Mouse (Mus musculus) intestine, embryonic 16.5 days (tissue): ENCODE measurements around the gene Gm10153. TPM values are rescaled to one million over a fixed set of nuclear protein-coding genes. Genes with fewer than 3 reads are reported as not detected.
"Not testable (repeated sequence)": the region's sequence is repeated elsewhere in the genome, so short reads cannot be mapped to it uniquely, and the experiment has no call there.

ENCODE experiments used
- ATAC-seq: fragments of 200-750 bp; cut with Nextera tagmentation; 2 replicates; pipeline ENCODE4 v1.8.0; 2017; ENCODE audit warnings: moderate TSS enrichment, moderate library complexity
- H3K27ac ChIP-seq: fragments of 300-500 bp; sonication (generic); 2 replicates; pipeline ENCODE4 v1.5.1; 2014; ENCODE audit warnings: mild to moderate bottlenecking, low read length
- H3K27me3 ChIP-seq: fragments of 300-500 bp; sonication (generic); replicated peaks from 2 replicates; pipeline ENCODE4 v1.6.1; 2014; ENCODE audit warnings: low read length, control low read depth, mixed read lengths; ENCODE audit not compliant: control insufficient read depth, insufficient read depth
- H3K36me3 ChIP-seq: fragments of 300-500 bp; sonication (generic); 2 replicates; pipeline ENCODE4 v1.6.1; 2014; ENCODE audit warnings: low read length, control low read depth; ENCODE audit not compliant: control insufficient read depth, insufficient read depth
- H3K4me1 ChIP-seq: fragments of 300-500 bp; sonication (generic); 2 replicates; pipeline ENCODE4 v1.6.1; 2014; ENCODE audit warnings: low read length, control low read depth, mixed read lengths; ENCODE audit not compliant: control insufficient read depth, insufficient read depth
- H3K4me2 ChIP-seq: fragments of 300-500 bp; sonication (generic); 2 replicates; pipeline ENCODE4 v1.6.1; 2014; ENCODE audit warnings: low read depth, low read length, control low read depth
- H3K4me3 ChIP-seq: fragments of 300-500 bp; sonication (generic); 2 replicates; pipeline ENCODE4 v1.5.1; 2014; ENCODE audit warnings: mild to moderate bottlenecking, low read length
- H3K9ac ChIP-seq: fragments of 300-500 bp; sonication (generic); 2 replicates; pipeline ENCODE4 v1.6.1; 2014; ENCODE audit warnings: low read depth, low read length
- H3K9me3 ChIP-seq: fragments of 300-500 bp; sonication (generic); 2 replicates; pipeline ENCODE4 v1.6.1; 2016; ENCODE audit warnings: low read length, control low read depth; ENCODE audit not compliant: control insufficient read depth
- WGBS: fragments of 180-500 bp; shearing (Covaris S2); extraction: QIAGEN DNeasy Blood & Tissue Kit; methylation state at CpG from one replicate; pipeline ENCODE4 v1.1.7; 2014; 5-methylcytosine and 5-hydroxymethylcytosine counted together
- polyA plus RNA-seq: library from polyadenylated mRNA; unstranded; fragments of >200 nt; fragmentation: Nextera tagmentation; extraction: Ambion mirVana; gene quantifications from 2 replicates; pipeline ENCODE4 v1.2.1, GENCODE M21; 2015

The Gm10153 gene
- polyA plus RNA-seq, 1 experiment from 2014 or later = not detected

DNA sequence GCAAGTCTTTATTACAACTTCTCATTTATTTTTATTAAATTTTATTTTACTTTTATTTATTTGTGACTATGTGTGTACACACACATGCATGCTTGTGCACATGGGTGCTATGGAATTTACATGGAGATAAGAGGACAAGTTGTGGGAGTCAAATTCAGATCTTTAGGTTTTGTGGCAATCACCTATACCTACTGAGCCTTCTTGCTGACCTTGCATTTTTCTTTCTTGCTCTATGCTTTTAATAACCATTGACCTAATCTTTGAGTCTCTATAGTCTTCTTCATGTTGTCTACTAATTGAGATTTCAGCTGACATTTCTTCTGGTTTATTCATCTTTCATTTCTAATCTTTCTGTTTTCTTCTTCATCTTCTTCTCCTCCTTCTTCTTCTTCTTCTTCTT is 41.6 kb downstream of the Gm10153 start:
- no peak overlapping the region for H3K4me3 ChIP-seq
- ATAC-seq = no peak
- no peaks in the 10 kb centered on the region for H3K36me3 ChIP-seq
- H3K9ac ChIP-seq = no peak overlapping the region
- H3K9me3 ChIP-seq = no peaks in the 10 kb centered on the region
- H3K4me1 ChIP-seq = no peaks in the 10 kb centered on the region
- no peak overlapping the region for H3K4me2 ChIP-seq
- H3K27me3 ChIP-seq = no peaks in the 10 kb centered on the region
- no peak overlapping the region for H3K27ac ChIP-seq

DNA sequence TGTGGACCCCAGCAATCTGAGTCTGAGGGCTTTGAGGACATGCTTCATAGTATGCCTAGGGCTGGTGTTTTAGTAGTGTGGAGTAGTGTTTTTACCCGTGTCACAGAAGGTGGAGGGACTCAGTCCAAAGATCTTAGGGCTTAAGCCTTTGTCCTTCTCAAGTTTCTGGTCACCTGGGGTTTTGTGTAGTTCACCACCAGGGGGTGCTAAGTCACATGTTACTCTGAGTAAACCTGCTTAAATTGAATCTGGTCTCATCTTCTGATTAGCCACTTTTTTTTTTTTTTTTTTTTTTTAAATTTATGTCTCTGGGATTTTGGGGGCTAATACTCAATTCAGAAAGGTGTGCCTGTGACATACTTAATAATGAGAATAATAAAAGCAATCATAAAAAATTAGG is 44.2 kb downstream of the Gm10153 start:
- Histone ChIP-seq H3K36me3 (no peaks in the 10 kb centered on the region), H3K4me2 (no peak overlapping the region), H3K27ac (no peak overlapping the region), H3K4me1 (no peaks in the 10 kb centered on the region), H3K27me3 (no peaks in the 10 kb centered on the region), H3K9ac (no peak overlapping the region), H3K9me3 (no peaks in the 10 kb centered on the region), H3K4me3 (no peak overlapping the region)
- no peak for ATAC-seq
- 7% methylated on average over 1 of the region's 1 CpGs for WGBS

DNA sequence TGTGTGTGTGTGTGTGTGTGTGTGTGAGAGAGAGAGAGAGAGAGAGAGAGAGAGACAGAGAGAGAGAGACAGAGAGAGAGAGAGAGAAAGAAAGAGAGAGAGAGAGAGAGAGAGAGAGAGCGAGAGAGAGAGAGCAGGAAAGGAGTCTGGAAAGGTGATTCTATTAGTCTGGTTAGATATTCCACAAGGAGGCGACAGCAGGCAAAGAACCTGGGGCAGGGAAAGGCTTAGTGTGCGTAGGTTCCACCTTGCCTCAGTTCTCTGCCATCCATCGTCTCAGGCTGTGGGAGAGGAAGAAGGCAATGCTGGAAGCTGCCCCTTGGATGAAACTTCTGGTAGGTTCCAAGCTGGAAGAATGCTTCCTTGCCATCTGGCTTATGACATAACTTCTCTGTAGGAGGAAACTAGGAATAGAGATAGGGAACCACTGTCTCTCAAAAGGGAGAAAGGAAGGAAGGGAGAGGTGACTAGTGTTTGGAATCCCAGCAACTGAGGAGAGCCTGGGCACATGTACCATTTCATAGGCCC is 44.7 kb downstream of the Gm10153 start:
- Histone ChIP-seq H3K27ac (no peak overlapping the region), H3K4me1 (no peaks in the 10 kb centered on the region), H3K4me3 (no peak overlapping the region), H3K4me2 (no peak overlapping the region), H3K9ac (no peak overlapping the region), H3K27me3 (no peaks in the 10 kb centered on the region), H3K9me3 (no peaks in the 10 kb centered on the region), H3K36me3 (no peaks in the 10 kb centered on the region)
- WGBS = 37% methylated on average over 4 of the region's 4 CpGs
- no peak for ATAC-seq

DNA sequence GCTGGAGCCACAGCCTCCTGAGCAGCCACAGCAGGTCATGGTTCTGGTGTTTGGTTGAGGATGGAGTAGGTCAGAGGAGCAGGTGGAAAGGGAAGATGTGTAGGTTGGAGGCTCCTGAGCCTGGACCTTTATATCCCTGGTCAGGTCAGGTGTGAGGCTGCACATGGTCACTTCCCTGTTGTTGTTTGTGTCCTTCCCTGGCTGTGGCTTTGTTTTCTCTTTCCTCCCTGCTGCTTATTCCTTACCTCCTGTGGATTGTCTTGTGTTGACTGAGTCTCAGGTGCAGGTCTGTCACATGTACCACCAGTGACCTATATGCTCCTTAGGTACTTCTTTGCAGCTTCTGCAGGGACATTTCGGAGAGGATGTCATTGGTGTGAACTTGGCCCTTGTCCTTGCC is 45.7 kb downstream of the Gm10153 start, which contains the start of gene Gm45337:
TSS of gene Gm45337 (minus strand) at position 101 of the 400 bp plus-strand sequence.
- Histone ChIP-seq H3K27ac (no peak within 1 kb of the TSS), H3K9me3 (no peaks in the 10 kb centered on the region), H3K36me3 (no peaks in the 10 kb centered on the region), H3K27me3 (no peaks in the 10 kb centered on the region), H3K4me1 (no peaks in the 10 kb centered on the region), H3K4me2 (no peak within 1 kb of the TSS), H3K4me3 (no peak within 1 kb of the TSS), H3K9ac (no peak within 1 kb of the TSS)
- 59% methylated on average over 1 of the region's 1 CpGs for WGBS
- ATAC-seq = no peak

GRCm38 (mm10) chr7:142143506-142144010 is 46.6 kb downstream of the Gm10153 start:
- H3K4me3 ChIP-seq, H3K9me3 ChIP-seq, H3K4me2 ChIP-seq, H3K36me3 ChIP-seq, H3K27ac ChIP-seq, H3K9ac ChIP-seq, H3K4me1 ChIP-seq, H3K27me3 ChIP-seq, ATAC-seq: not testable (repeated sequence)
- WGBS = 35% methylated on average over 1 of the region's 1 CpGs

DNA sequence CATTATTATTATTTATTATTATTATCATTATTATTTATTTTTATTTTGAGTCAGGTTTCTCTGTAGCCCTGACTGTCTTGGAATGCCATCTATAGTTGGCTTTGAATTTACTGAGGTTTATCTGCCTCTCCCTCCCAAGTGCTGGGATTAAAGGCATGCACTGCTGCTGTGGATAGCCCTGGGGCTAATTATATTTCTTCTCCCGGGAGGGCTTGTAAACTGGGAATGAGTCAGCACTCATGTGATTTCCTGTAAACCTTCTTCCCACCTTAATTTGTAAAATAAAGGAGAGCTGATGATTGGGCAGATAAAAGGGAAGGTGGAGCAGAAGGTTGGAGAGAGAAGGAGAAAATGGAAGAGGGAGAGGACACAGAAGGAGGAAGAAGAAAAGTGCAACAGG is 49.5 kb downstream of the Gm10153 start:
- 18% methylated on average over 1 of the region's 1 CpGs for WGBS
- H3K27me3 ChIP-seq = no peaks in the 10 kb centered on the region
- H3K9me3 ChIP-seq = no peaks in the 10 kb centered on the region
- no peaks in the 10 kb centered on the region for H3K36me3 ChIP-seq
- no peak overlapping the region for H3K4me2 ChIP-seq
- ATAC-seq = no peak
- H3K9ac ChIP-seq = no peak overlapping the region
- H3K4me1 ChIP-seq = no peaks in the 10 kb centered on the region
- no peak overlapping the region for H3K4me3 ChIP-seq
- H3K27ac ChIP-seq = no peak overlapping the region

Other genes starting within 250 kb of the Gm10153 start
- gene Brsk2, start 240.6 kb downstream of the Gm10153 start, polyA plus RNA-seq = 0.98 and 1.3 TPM in 2 replicates
- gene Mob2, start 129.3 kb downstream of the Gm10153 start, polyA plus RNA-seq = 57.8 and 64.4 TPM in 2 replicates
- 4.8 and 5.6 TPM in 2 replicates for gene Dusp8, start 94.5 kb downstream of the Gm10153 start, polyA plus RNA-seq
- gene Gm45618, start 69.7 kb downstream of the Gm10153 start, polyA plus RNA-seq = not detected in 2 replicates
- gene Gm39115, start 54.4 kb downstream of the Gm10153 start, polyA plus RNA-seq = not detected in 2 replicates
- gene Gm45337, start 45.8 kb downstream of the Gm10153 start, polyA plus RNA-seq = not detected in 2 replicates
- not detected in 2 replicates for gene Gm29735, start 33.3 kb downstream of the Gm10153 start, polyA plus RNA-seq
- not detected in 2 replicates for gene Gm4553, start 24.6 kb downstream of the Gm10153 start, polyA plus RNA-seq
- not detected in 2 replicates for gene Krtap5-2, start 14.4 kb downstream of the Gm10153 start, polyA plus RNA-seq
- not detected in 2 replicates for gene Krtap5-3, start 11.0 kb upstream of the Gm10153 start, polyA plus RNA-seq
- not detected in 2 replicates for gene Gm7579, start 21.5 kb upstream of the Gm10153 start, polyA plus RNA-seq
- not detected in 2 replicates for gene Krtap5-5, start 39.6 kb upstream of the Gm10153 start, polyA plus RNA-seq
- gene Gm40460, start 50.7 kb upstream of the Gm10153 start, polyA plus RNA-seq = not detected in 2 replicates
- gene Gm2431, start 68.0 kb upstream of the Gm10153 start, polyA plus RNA-seq = not detected in 2 replicates
- gene Gm4559, start 84.0 kb upstream of the Gm10153 start, polyA plus RNA-seq = not detected in 2 replicates
- gene Krtap5-1, start 106.7 kb upstream of the Gm10153 start, polyA plus RNA-seq = not detected in 2 replicates
- not detected in 2 replicates for gene Krtap5-4, start 113.2 kb upstream of the Gm10153 start, polyA plus RNA-seq
- gene Ifitm10, start 183.4 kb upstream of the Gm10153 start, polyA plus RNA-seq = 1.8 and 2.4 TPM in 2 replicates
- gene Gm49369, start 192.3 kb upstream of the Gm10153 start, polyA plus RNA-seq = 0.43 and 2.3 TPM in 2 replicates
- 395 and 444 TPM in 2 replicates for gene Ctsd, start 197.6 kb upstream of the Gm10153 start, polyA plus RNA-seq
- gene Syt8, start 244.5 kb upstream of the Gm10153 start, polyA plus RNA-seq = 8.8 and 10.4 TPM in 2 replicates